Mouse (Mus musculus) forebrain, embryonic 14.5 days (tissue): ENCODE measurements around the gene Tbca. TPM values are rescaled to one million over a fixed set of nuclear protein-coding genes. Genes with fewer than 3 reads are reported as not detected.

Experiments used
- ATAC-seq: fragments of 200-750 bp; cut with Nextera tagmentation; 2 replicates; pipeline ENCODE4 v1.8.0; 2017; ENCODE audit warnings: mild to moderate bottlenecking, moderate library complexity
- DNase-seq: peaks from one replicate; pipeline ENCODE4 v3.0.0-alpha.2; 2015; ENCODE audit warnings: low spot score
- H3K27ac ChIP-seq: fragments of 300-500 bp; sonication (generic); 2 replicates; pipeline ENCODE4 v1.5.1; 2014; ENCODE audit warnings: low read depth, mild to moderate bottlenecking, control low read depth, low read length, moderate library complexity
- H3K27me3 ChIP-seq: fragments of 300-500 bp; sonication (generic); replicated peaks from 2 replicates; pipeline ENCODE4 v1.6.1; 2014; ENCODE audit warnings: low read length, control low read depth, mixed read lengths; ENCODE audit not compliant: control insufficient read depth, insufficient read depth
- H3K36me3 ChIP-seq: fragments of 300-500 bp; sonication (generic); 2 replicates; pipeline ENCODE4 v1.6.1; 2014; ENCODE audit warnings: low read length, control low read depth; ENCODE audit not compliant: control insufficient read depth, insufficient read depth
- H3K4me1 ChIP-seq: fragments of 300-500 bp; sonication (generic); 2 replicates; pipeline ENCODE4 v1.6.1; 2014; ENCODE audit warnings: antibody characterized with exemption, low read length, control low read depth; ENCODE audit not compliant: control insufficient read depth, insufficient read depth
- H3K4me2 ChIP-seq: fragments of 300-500 bp; sonication (generic); 2 replicates; pipeline ENCODE4 v1.6.1; 2014; ENCODE audit warnings: mild to moderate bottlenecking, control low read depth, low read length
- H3K4me3 ChIP-seq: fragments of 300-500 bp; sonication (generic); 2 replicates; pipeline ENCODE4 v1.5.1; 2014; ENCODE audit warnings: low read depth, low read length, control low read depth
- H3K9ac ChIP-seq: fragments of 300-500 bp; sonication (generic); 2 replicates; pipeline ENCODE4 v1.6.1; 2014; ENCODE audit warnings: mild to moderate bottlenecking, low read length, control low read depth, moderate library complexity
- H3K9me3 ChIP-seq: fragments of 300-500 bp; sonication (generic); replicated peaks from 2 replicates; pipeline ENCODE4 v1.6.1; 2016; ENCODE audit warnings: low read length, control low read depth, mixed read lengths; ENCODE audit not compliant: control insufficient read depth
- WGBS: fragments of 180-500 bp; shearing (Covaris S2); extraction: QIAGEN DNeasy Blood & Tissue Kit; methylation state at CpG from one replicate; pipeline ENCODE4 v1.1.7; 2014; 5-methylcytosine and 5-hydroxymethylcytosine counted together
- polyA plus RNA-seq: library from polyadenylated mRNA; unstranded; fragments of >200 nt; fragmentation: Nextera tagmentation; extraction: Ambion mirVana; gene quantifications from 2 replicates; pipeline ENCODE4 v1.2.1, GENCODE M21; 2014

Tbca gene
- polyA plus RNA-seq, 1 experiment from 2014 or later = 302 TPM

DNA sequence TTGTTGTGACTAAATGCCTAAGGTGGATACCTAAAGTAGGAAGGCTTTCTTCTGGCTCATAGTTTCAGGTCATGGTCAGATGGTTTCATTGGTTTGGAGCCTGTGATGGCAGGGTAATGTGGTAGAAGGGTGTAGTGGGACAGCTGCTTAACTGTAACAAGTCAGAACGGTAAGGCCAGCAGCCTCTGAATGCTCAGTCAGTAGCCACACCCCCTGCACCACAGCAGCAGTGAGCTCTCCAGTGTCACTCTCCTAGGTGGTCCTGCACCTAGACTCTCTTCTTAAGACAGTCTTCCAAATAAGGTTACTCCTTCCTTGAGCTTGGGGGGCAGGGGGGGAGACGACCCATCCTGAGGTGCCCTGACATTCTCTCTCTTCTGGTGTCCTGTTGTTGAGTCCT lies 39.1 kb downstream of the Tbca start:
- Histone ChIP-seq H3K27me3 (no peaks in the 10 kb centered on the region), H3K4me3 (no peak overlapping the region), H3K36me3 (peaks cover 6% of the 10 kb centered on the region; the same call in 1 of the 2 replicates), H3K4me2 (no peak overlapping the region), H3K9me3 (no peaks in the 10 kb centered on the region), H3K27ac (no peak overlapping the region), H3K4me1 (no peaks in the 10 kb centered on the region), H3K9ac (no peak overlapping the region)
- 17% methylated on average over 2 of the region's 2 CpGs for WGBS
- ATAC-seq (no peak), DNase-seq (no peak)

DNA sequence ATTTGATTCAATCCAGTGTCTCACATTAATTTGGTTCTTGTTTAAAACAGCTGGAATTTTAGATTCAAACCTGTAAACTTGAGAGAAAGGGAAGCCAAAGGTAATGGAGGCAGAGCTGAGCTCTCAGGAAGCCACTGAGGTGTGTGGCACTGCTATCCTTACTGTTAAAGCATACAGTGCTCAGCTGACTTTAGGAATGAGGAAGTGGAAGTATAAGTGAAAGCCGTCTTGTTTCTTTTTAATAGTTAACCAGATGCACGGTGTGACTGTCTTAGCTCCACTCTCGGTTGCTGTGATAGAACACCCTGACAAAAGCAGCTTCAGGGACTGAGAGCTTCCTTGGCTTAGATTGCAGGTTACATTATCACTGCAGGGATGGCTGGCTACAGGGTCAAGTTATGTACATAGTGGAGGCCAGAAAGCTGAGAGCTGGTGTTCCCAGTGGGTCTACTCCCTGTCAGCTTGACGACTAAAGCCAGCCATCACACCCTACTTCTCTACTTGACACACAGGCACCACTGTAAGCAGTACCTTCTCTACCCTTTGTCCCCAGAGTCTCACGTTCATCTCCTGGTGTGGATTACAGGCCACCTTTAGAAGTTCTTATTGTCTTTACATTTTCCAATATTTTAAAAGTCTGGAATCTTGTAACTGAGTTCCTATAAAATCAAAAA lies 49.5 kb downstream of the Tbca start:
- H3K9me3 ChIP-seq = no peaks in the 10 kb centered on the region
- WGBS = 63% methylated on average over 5 of the region's 5 CpGs
- no peak overlapping the region for H3K4me2 ChIP-seq
- H3K9ac ChIP-seq = no peak overlapping the region
- H3K27ac ChIP-seq = no peak overlapping the region
- no peak for DNase-seq
- no peak overlapping the region for H3K4me3 ChIP-seq
- H3K27me3 ChIP-seq = no peaks in the 10 kb centered on the region
- peaks cover 5% of the 10 kb centered on the region for H3K4me1 ChIP-seq
- peaks cover 26% of the 10 kb centered on the region for H3K36me3 ChIP-seq
- ATAC-seq = no peak

DNA sequence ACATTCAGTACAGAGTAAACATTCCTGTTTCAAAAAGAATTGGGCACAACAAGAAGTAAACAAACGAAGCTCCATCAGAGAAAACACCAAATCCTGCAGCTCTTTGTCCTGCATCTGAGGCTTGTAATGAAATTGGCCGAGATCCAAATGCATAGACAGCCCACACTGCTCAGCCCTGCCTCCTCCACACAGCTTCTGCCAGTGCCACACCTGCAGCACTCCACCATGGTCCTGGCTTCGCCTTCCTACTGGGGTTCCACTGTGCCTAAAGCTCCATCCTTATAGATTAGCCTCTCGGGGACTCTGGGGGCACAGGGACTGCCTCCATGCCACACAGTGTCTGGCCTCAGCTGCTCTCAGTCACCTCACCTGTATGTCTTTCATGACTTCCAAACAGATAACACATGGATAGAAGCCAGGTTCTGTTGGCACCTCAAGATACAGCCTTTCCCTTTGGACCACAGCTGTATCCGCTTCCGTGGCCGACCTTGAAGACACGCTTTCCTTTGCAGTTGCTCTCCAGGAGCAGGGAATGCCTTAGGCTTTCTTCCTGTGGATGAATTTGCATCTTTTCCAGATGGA lies 50.1 kb downstream of the Tbca start:
- H3K9ac ChIP-seq = no peak overlapping the region
- 67% methylated on average over 8 of the region's 8 CpGs for WGBS
- no peaks in the 10 kb centered on the region for H3K27me3 ChIP-seq
- H3K4me2 ChIP-seq = no peak overlapping the region
- peak; percentile 85 for ATAC-seq
- peaks cover 5% of the 10 kb centered on the region for H3K4me1 ChIP-seq
- peak; percentile 74 for DNase-seq
- 0 out of 2 replicates have a peak overlapping the region, but pooled peaks have one; percentile 14 for H3K27ac ChIP-seq
- no peak overlapping the region for H3K4me3 ChIP-seq
- H3K36me3 ChIP-seq = peaks cover 25% of the 10 kb centered on the region
- H3K9me3 ChIP-seq = no peaks in the 10 kb centered on the region

DNA sequence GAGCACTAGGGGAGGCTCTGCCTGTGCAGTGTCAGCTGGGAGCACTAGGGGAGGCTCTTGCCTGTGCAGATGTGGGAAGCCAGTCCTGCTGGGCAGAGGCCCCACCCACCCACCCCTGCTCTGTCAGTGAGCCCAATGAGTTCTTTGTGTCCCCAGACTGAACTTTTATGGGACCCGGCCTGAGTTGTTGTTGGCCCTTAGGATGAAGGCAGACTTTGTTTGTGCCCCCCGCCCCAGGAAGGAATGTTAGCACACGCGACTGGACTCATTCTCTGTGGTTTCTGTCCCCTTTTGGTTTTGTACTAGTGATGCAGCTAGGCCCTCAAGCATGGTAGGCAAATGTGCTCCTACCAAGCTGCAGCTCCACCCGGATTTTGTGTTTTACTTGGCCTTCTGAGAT lies 54.5 kb downstream of the Tbca start:
- H3K4me3 ChIP-seq = no peak overlapping the region
- H3K27ac ChIP-seq = no peak overlapping the region
- peaks cover 19% of the 10 kb centered on the region for H3K36me3 ChIP-seq
- no peak for DNase-seq
- H3K9me3 ChIP-seq = no peaks in the 10 kb centered on the region
- no peaks in the 10 kb centered on the region for H3K27me3 ChIP-seq
- H3K4me1 ChIP-seq = peaks cover 5% of the 10 kb centered on the region
- H3K4me2 ChIP-seq = no peak overlapping the region
- no peak overlapping the region for H3K9ac ChIP-seq
- 60% methylated on average over 5 of the region's 5 CpGs for WGBS
- ATAC-seq = no peak

DNA sequence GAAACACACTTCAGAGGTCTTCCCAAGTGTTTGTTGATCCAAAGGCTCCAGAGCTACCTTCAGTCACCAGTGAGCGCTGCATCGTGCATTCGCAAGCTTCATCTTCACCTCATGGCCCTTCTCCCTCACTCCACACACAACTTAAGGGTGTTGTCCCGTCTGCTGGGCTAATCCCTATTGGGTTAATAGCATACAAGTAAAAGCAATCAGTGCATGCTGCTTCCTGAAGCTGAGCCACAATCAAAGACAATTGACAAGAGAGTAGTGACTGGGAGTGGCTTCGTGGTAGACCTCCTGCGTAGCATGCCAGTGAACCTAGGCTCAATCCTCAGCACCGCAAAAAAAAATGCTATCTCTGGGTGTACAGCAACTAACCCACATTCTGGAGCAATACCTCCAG lies 59.2 kb downstream of the Tbca start:
- WGBS = 70% methylated on average over 7 of the region's 7 CpGs
- no peak for ATAC-seq
- DNase-seq = no peak

DNA sequence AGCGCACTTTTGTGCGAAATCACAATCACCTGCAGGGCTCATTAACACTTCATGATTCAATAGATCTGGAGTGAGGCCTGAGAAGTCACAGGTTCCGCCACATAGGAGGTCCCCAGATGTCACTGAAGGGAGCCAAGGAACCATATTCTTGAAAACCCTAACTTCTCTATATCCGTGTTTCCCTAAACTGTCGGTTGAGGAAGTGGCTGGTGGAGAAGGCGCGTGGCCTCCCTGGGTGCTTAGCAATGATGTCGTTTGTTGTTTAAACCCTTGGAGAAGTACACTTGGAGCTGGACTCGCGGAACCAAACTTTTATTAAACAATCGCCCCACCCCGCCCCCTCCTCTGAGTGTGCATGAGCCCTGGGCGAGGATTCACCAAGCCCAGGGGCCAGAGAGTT lies 60.6 kb downstream of the Tbca start:
- WGBS = 71% methylated on average over 13 of the region's 13 CpGs
- H3K27ac ChIP-seq = no peak overlapping the region
- DNase-seq (no peak), ATAC-seq (no peak)
- H3K36me3 ChIP-seq = no peaks in the 10 kb centered on the region
- H3K9ac ChIP-seq = no peak overlapping the region
- no peak overlapping the region for H3K4me2 ChIP-seq
- no peaks in the 10 kb centered on the region for H3K27me3 ChIP-seq
- H3K9me3 ChIP-seq = no peaks in the 10 kb centered on the region
- no peak overlapping the region for H3K4me3 ChIP-seq
- H3K4me1 ChIP-seq = no peaks in the 10 kb centered on the region

More for the DNA sequence above, 59.2 kb downstream of the Tbca start:
- Histone ChIP-seq H3K4me3 (no peak overlapping the region), H3K27me3 (no peaks in the 10 kb centered on the region), H3K4me2 (no peak overlapping the region), H3K27ac (no peak overlapping the region), H3K36me3 (0 out of 2 replicates have a peak, but pooled peaks cover 4% of the 10 kb centered on the region), H3K9ac (no peak overlapping the region), H3K9me3 (no peaks in the 10 kb centered on the region), H3K4me1 (no peaks in the 10 kb centered on the region)

DNA sequence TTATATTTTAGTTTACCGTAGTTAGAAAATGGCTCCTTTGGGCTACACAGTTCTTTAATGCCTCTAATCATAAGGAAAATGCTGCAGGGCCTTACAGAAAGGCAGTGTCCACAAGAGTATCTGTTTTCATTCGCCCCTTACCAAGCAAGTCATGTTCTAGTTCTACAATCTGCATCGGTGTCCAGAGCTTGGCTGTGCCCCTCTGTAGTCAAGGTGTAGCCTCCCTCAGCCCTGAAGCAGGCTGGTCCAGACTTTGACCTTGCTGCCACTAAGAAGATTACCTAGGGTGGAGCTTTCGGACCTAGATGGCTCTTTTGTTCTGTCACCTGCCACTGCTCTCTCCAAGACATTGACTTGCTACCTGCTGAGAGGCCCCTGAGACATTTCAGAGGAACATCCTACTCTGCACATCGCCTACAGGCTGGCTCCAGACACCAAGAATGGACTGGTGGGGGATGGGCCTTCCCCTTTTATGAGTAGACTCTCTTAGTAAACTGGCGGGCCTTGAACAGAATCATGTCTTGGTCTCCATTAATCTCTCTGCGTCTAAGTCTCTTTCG lies 69.4 kb downstream of the Tbca start:
- Histone ChIP-seq H3K27ac (no peak overlapping the region), H3K4me2 (no peak overlapping the region), H3K4me1 (peaks cover 4% of the 10 kb centered on the region; the same call in 1 of the 2 replicates), H3K4me3 (no peak overlapping the region), H3K9ac (no peak overlapping the region), H3K27me3 (peaks cover 20% of the 10 kb centered on the region), H3K9me3 (no peaks in the 10 kb centered on the region), H3K36me3 (no peaks in the 10 kb centered on the region)
- 52% methylated on average over 8 of the region's 8 CpGs for WGBS
- DNase-seq (no peak), ATAC-seq (no peak)

DNA sequence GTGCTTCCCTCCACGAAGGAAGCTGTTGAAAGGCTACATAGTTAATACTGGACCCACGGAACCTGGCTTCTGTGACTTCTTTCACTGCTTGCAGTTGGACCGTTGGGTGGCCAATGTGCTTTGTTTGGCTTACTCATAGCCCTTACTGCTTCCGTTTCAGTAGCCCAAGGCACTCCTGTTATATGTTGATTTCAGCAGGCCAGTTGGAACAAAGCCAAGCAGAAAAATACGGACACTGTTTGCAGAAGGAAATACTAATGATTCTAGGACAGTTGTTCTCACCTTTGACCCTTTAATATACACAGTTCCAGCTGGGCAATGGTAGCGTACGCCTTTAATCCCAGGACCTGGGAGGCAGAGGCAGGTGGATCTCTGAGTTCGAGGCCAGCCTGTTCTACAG lies 70.5 kb downstream of the Tbca start:
- Histone ChIP-seq H3K9ac (no peak overlapping the region), H3K36me3 (no peaks in the 10 kb centered on the region), H3K4me1 (peaks cover 4% of the 10 kb centered on the region; the same call in 1 of the 2 replicates), H3K9me3 (no peaks in the 10 kb centered on the region), H3K27ac (no peak overlapping the region), H3K4me2 (no peak overlapping the region), H3K4me3 (no peak overlapping the region), H3K27me3 (peaks cover 31% of the 10 kb centered on the region)
- 84% methylated on average over 8 of the region's 8 CpGs for WGBS
- ATAC-seq = no peak
- DNase-seq = no peak
